Mouse (Mus musculus): ENCODE measurements around the gene Wdhd1. TPM values are rescaled to one million over a fixed set of nuclear protein-coding genes. Genes with fewer than 3 reads are reported as not detected.

The Wdhd1 gene
- polyA plus RNA-seq, 1 experiment from 2014 or later = 54.8 TPM

DNA sequence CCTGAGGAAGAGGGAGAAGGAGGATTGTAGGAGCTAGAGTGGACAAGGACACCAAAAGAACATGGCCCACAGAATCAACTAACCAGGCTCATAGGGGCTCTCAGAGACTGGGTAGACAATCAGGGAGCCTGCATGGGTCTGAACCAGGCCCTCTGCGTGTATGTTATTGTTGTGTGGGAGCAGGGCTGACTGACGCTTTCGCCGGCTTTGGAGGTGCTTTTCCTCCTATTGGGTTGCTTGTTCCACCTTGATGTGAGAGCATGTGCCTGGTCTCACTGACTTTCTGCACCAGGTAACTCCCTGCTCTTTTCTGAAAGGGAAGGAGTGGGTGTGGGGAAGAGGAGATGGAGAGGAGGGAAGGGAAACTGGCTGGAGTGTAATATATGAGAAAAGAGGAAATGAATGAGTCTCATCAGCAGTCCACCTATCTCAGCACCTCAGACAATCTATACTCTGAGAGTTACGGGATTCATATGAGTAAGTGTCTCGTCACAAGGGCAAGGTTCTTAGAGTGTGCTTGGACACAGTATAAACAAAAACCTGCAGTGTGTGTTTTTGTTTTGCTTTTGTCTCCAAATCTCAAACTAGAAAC lies 28.3 kb upstream of the Wdhd1 start:
- Histone ChIP-seq H3K4me3 (ENCODE audit: low read depth, low read length) (no peak overlapping the region), H3K9ac (ENCODE audit: low read length) (no peak overlapping the region), H3K36me3 (ENCODE audit: control insufficient read depth, insufficient read depth, low read length) (peaks cover 9% of the 10 kb centered on the region; the same call in 1 of the 2 replicates), H3K27ac (replicated peaks; ENCODE audit: low read depth, low read length) (no peak overlapping the region), H3K27me3 (ENCODE audit: control insufficient read depth, insufficient read depth, low read length) (no peaks in the 10 kb centered on the region), H3K4me2 (ENCODE audit: low read depth, severe bottlenecking) (no peak overlapping the region), H3K9me3 (ENCODE audit: control insufficient read depth, low read length) (no peaks in the 10 kb centered on the region), H3K4me1 (ENCODE audit: control insufficient read depth, insufficient read depth, low read length) (no peaks in the 10 kb centered on the region)
- DNase-seq (ENCODE audit: low spot score) = peak; percentile 19
- ATAC-seq (ENCODE audit: insufficient number of reproducible peaks, low FRiP score, low TSS enrichment, low read depth) = no peak
- WGBS = 92% methylated on average over 6 of the region's 6 CpGs

DNA sequence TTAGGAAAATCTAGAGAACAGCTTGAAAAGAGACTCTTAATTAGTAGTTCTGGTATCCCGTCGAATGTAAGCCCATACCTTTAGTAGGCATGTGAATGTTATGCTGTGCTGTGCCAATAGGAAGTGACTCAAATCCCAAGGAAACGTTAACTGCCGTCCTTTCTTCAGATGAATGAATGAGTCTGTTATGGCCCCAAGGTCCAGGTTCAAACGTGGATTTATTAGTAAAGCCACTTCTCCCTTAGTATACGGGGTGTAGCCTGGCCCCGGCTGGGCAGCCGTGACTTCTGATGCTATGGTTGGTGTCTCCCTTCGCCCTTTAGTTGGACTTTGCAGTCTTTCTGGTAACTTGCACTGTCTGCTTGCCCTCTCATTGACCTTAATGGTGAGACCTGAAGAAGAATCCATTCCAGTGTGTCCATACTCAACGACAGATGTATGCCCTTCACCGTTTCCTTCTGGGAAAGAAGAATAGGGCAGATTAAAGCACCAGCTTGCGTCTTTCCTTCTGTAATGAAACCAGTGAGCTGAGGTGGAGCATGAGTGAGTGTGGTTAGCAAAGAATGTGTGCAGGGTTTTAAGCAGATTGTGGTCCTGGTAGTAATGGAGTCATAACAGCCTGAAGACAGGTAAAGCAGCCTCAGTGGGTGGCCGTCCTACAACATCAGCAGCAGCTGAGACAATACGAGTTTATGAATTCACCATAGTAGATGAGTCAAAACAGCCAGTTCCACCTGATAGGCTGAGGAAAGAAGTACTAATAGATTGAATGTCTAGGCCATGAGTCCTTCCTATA lies 26.4 kb upstream of the Wdhd1 start:
- Histone ChIP-seq H3K4me3 (ENCODE audit: low read depth, low read length) (no peak overlapping the region), H3K27ac (replicated peaks; ENCODE audit: low read depth, low read length) (no peak overlapping the region), H3K36me3 (ENCODE audit: control insufficient read depth, insufficient read depth, low read length) (peaks cover 7% of the 10 kb centered on the region; the same call in 1 of the 2 replicates), H3K9me3 (ENCODE audit: control insufficient read depth, low read length) (no peaks in the 10 kb centered on the region), H3K4me2 (ENCODE audit: low read depth, severe bottlenecking) (no peak overlapping the region), H3K4me1 (ENCODE audit: control insufficient read depth, insufficient read depth, low read length) (peaks cover 3% of the 10 kb centered on the region; the same call in 1 of the 2 replicates), H3K9ac (ENCODE audit: low read length) (no peak overlapping the region), H3K27me3 (ENCODE audit: control insufficient read depth, insufficient read depth, low read length) (no peaks in the 10 kb centered on the region)
- DNase-seq (ENCODE audit: low spot score) (no peak), ATAC-seq (ENCODE audit: insufficient number of reproducible peaks, low FRiP score, low TSS enrichment, low read depth) (no peak)
- 88% methylated on average over 14 of the region's 14 CpGs for WGBS

DNA sequence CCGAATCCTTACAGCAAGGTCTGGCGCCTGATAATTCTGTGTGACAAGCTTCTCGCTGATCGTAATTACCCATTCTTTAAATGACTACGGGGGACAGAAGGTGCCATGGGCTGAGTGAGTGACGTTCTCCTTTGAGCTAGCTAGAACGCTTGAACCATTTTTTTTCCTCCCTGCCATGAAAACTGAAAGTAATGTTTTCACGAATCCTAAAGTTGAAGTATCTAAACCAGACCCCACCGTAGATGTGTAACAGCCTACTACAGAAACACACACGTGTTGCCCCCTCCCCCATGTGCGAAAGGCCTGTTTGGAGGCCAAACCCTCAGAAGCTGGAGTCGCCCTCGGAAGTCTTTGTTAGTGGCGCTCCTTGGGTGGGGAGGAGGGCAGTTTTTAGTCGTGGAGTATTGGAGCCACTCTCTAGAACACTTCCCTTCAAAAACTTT lies 22.2 kb upstream of the Wdhd1 start:
- H3K9me3 ChIP-seq (ENCODE audit: control insufficient read depth, low read length) = no peaks in the 10 kb centered on the region
- peaks cover 2% of the 10 kb centered on the region; the same call in 1 of the 2 replicates for H3K36me3 ChIP-seq (ENCODE audit: control insufficient read depth, insufficient read depth, low read length)
- 0% methylated on average over 15 of the region's 15 CpGs for WGBS
- H3K27ac ChIP-seq (replicated peaks; ENCODE audit: low read depth, low read length) = peak overlapping the region; percentile 94
- ATAC-seq (ENCODE audit: insufficient number of reproducible peaks, low FRiP score, low TSS enrichment, low read depth) (peak; percentile 52; the same call in 1 of the 2 replicates), DNase-seq (ENCODE audit: low spot score) (peak; percentile 74)
- no peaks in the 10 kb centered on the region for H3K27me3 ChIP-seq (ENCODE audit: control insufficient read depth, insufficient read depth, low read length)
- peak overlapping the region; percentile 98 for H3K9ac ChIP-seq (ENCODE audit: low read length)
- peaks cover 3% of the 10 kb centered on the region; the same call in 1 of the 2 replicates for H3K4me1 ChIP-seq (ENCODE audit: control insufficient read depth, insufficient read depth, low read length)
- H3K4me3 ChIP-seq (ENCODE audit: low read depth, low read length) = peak overlapping the region; percentile 91
- peak overlapping the region; percentile 72 for H3K4me2 ChIP-seq (ENCODE audit: low read depth, severe bottlenecking)

DNA sequence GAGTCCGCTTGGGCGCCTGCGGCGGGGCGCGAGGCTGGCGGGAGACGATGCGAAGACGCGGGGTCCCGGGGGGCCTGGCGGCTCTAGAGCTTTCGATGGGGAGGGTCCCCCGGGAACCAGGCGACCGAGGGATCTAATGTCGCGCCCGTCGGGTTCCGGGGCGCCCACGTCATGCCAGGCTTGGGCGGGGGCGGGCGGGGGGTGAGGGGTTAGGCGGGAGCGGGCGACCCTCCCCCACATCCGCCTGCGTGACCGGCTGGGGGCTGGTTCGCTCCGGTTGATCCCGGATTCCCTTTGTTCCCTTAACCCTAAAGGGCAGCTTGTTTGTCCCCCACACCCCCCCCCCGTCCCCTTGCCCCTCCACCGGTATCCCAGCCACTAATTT lies 21.7 kb upstream of the Wdhd1 start:
- DNase-seq (ENCODE audit: low spot score) (peak; percentile 80), ATAC-seq (ENCODE audit: insufficient number of reproducible peaks, low FRiP score, low TSS enrichment, low read depth) (peak; percentile 77)
- WGBS = 0% methylated on average over 33 of the region's 38 CpGs
- peak overlapping the region; percentile 91 for H3K4me3 ChIP-seq (ENCODE audit: low read depth, low read length)
- H3K4me2 ChIP-seq (ENCODE audit: low read depth, severe bottlenecking) = peak overlapping the region; percentile 72
- peak overlapping the region; percentile 98 for H3K9ac ChIP-seq (ENCODE audit: low read length)
- H3K27me3 ChIP-seq (ENCODE audit: control insufficient read depth, insufficient read depth, low read length) = no peaks in the 10 kb centered on the region
- H3K9me3 ChIP-seq (ENCODE audit: control insufficient read depth, low read length) = no peaks in the 10 kb centered on the region
- H3K27ac ChIP-seq (replicated peaks; ENCODE audit: low read depth, low read length) = peak overlapping the region; percentile 94
- H3K36me3 ChIP-seq (ENCODE audit: control insufficient read depth, insufficient read depth, low read length) = peaks cover 2% of the 10 kb centered on the region; the same call in 1 of the 2 replicates
- peaks cover 3% of the 10 kb centered on the region; the same call in 1 of the 2 replicates for H3K4me1 ChIP-seq (ENCODE audit: control insufficient read depth, insufficient read depth, low read length)

DNA sequence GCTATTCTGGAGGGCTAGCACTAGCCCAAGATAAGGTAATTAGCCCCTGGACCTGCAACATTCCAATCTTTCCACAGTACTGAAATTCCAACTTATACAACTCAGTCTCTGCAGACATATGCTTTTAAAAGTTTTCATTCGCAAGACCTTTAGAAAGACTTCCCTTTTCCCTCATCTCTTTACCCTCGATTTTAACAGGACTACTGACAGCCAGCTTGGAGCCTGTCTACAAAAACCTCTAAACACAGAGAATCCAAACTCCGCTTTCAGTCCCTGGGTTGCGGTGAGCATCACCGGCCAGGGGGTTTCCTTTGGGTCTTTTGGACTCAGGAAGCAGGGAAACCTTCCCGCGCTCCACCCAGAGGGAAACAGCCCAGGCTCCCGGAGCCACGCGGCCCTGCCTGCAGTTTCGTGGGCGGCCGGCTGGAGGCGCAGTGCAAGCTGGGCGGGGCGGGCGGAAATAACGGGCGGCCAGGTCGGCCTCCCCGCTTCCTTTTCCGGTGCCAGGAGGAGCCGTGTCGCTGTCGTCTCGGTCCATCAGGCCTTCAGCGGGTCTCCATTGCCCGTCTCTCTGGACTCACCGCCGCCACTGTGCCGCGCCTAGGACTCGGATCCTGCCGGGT lies 21.2 kb upstream of the Wdhd1 start, which contains the start of gene Mapk1ip1l:
Gene Mapk1ip1l (plus strand): TSS at position 482 of the 623 bp plus-strand sequence.
- peak within 1 kb of the TSS; percentile 98 for H3K9ac ChIP-seq (ENCODE audit: low read length)

DNA sequence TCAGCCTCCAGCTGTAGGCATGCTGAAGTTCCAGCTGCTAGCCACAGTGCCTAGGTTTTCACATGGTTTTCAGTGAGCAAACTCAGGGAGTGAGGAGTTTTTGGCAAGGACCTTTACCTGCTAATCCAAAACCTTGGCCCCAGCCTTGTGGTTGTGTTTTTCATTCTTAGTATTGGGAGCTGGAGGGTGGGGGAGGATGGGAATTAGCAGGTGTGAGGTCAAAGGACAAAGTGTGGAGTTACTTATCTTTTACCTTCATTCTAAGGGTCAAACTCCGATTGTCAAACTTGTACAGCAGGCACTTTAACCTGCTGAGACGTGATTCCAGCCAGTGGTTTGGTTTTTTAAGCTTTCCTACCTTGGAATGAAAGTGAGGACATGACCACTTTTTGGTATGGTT lies 19.6 kb upstream of the Wdhd1 start:
- Histone ChIP-seq H3K4me3 (ENCODE audit: low read depth, low read length) (no peak overlapping the region), H3K9ac (ENCODE audit: low read length) (no peak overlapping the region), H3K27ac (replicated peaks; ENCODE audit: low read depth, low read length) (no peak overlapping the region), H3K4me2 (ENCODE audit: low read depth, severe bottlenecking) (no peak overlapping the region), H3K27me3 (ENCODE audit: control insufficient read depth, insufficient read depth, low read length) (no peaks in the 10 kb centered on the region), H3K9me3 (ENCODE audit: control insufficient read depth, low read length) (no peaks in the 10 kb centered on the region), H3K4me1 (ENCODE audit: control insufficient read depth, insufficient read depth, low read length) (peaks cover 3% of the 10 kb centered on the region; the same call in 1 of the 2 replicates), H3K36me3 (ENCODE audit: control insufficient read depth, insufficient read depth, low read length) (no peaks in the 10 kb centered on the region; the same call in 1 of the 2 replicates)
- DNase-seq (ENCODE audit: low spot score) = peak; percentile 19
- 67% methylated on average over 2 of the region's 2 CpGs for WGBS
- ATAC-seq (ENCODE audit: insufficient number of reproducible peaks, low FRiP score, low TSS enrichment, low read depth) = no peak

More for the DNA sequence above, 21.2 kb upstream of the Wdhd1 start, which contains the start of gene Mapk1ip1l:
- Histone ChIP-seq H3K4me3 (ENCODE audit: low read depth, low read length) (peak within 1 kb of the TSS; percentile 91), H3K27me3 (ENCODE audit: control insufficient read depth, insufficient read depth, low read length) (no peaks in the 10 kb centered on the region), H3K4me1 (ENCODE audit: control insufficient read depth, insufficient read depth, low read length) (peaks cover 3% of the 10 kb centered on the region; the same call in 1 of the 2 replicates), H3K4me2 (ENCODE audit: low read depth, severe bottlenecking) (peak within 1 kb of the TSS; percentile 72), H3K36me3 (ENCODE audit: control insufficient read depth, insufficient read depth, low read length) (peaks cover under 1% of the 10 kb centered on the region; the same call in 1 of the 2 replicates), H3K27ac (replicated peaks; ENCODE audit: low read depth, low read length) (peak within 1 kb of the TSS; percentile 94), H3K9me3 (ENCODE audit: control insufficient read depth, low read length) (no peaks in the 10 kb centered on the region)
- ATAC-seq (ENCODE audit: insufficient number of reproducible peaks, low FRiP score, low TSS enrichment, low read depth) = peak; percentile 65
- under 1% methylated on average over 34 of the region's 34 CpGs for WGBS
- peak; percentile 98 for DNase-seq (ENCODE audit: low spot score)

DNA sequence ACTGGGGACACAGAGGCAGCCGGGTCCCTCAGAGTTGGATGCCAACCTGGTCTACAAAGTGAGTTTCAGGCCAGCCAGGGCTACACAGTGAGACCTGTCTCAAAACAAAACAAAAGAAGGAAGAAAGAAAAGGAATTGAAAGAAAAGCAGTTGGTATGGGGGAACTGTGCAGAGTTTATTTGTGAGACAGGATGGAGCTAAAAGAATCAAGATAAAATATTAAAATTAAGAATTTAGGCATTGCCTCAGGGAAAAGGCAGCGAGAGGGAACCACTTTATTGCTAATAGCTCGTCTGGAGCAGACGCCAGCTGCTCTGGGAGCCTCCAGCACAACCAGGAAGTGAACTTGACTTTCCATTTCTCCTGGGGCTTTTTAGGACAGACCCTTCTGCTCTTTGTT lies 17.5 kb upstream of the Wdhd1 start:
- peaks cover 4% of the 10 kb centered on the region; the same call in 1 of the 2 replicates for H3K36me3 ChIP-seq (ENCODE audit: control insufficient read depth, insufficient read depth, low read length)
- H3K9ac ChIP-seq (ENCODE audit: low read length) = no peak overlapping the region
- no peak overlapping the region for H3K4me2 ChIP-seq (ENCODE audit: low read depth, severe bottlenecking)
- H3K27ac ChIP-seq (replicated peaks; ENCODE audit: low read depth, low read length) = no peak overlapping the region
- no peaks in the 10 kb centered on the region for H3K4me1 ChIP-seq (ENCODE audit: control insufficient read depth, insufficient read depth, low read length)
- no peak for DNase-seq (ENCODE audit: low spot score)
- no peak overlapping the region for H3K4me3 ChIP-seq (ENCODE audit: low read depth, low read length)
- 43% methylated on average over 4 of the region's 4 CpGs for WGBS
- ATAC-seq (ENCODE audit: insufficient number of reproducible peaks, low FRiP score, low TSS enrichment, low read depth) = no peak
- H3K27me3 ChIP-seq (ENCODE audit: control insufficient read depth, insufficient read depth, low read length) = no peaks in the 10 kb centered on the region
- H3K9me3 ChIP-seq (ENCODE audit: control insufficient read depth, low read length) = no peaks in the 10 kb centered on the region

DNA sequence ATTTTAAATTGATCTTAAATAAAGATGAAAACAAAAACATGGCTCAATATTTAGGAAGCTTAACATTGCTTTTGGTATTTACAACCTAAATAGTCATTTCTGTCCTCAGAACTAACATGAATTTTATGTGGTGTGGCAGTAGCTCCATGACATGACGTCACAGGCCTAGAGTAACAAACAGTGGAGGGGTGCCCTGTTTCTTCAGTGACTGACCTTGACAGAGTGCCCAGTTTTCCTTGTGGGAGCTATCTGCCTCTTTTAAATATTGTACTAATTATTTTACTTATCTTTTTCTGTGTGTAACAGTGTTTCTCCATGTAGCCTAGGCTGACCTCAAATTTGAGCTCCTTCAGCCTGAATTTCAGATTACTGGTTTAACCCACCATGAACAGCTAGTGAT lies 15.1 kb upstream of the Wdhd1 start:
- Histone ChIP-seq H3K36me3 (ENCODE audit: control insufficient read depth, insufficient read depth, low read length) (peaks cover 4% of the 10 kb centered on the region; the same call in 1 of the 2 replicates), H3K4me2 (ENCODE audit: low read depth, severe bottlenecking) (no peak overlapping the region), H3K9ac (ENCODE audit: low read length) (no peak overlapping the region), H3K4me3 (ENCODE audit: low read depth, low read length) (no peak overlapping the region), H3K4me1 (ENCODE audit: control insufficient read depth, insufficient read depth, low read length) (no peaks in the 10 kb centered on the region), H3K27me3 (ENCODE audit: control insufficient read depth, insufficient read depth, low read length) (no peaks in the 10 kb centered on the region), H3K9me3 (ENCODE audit: control insufficient read depth, low read length) (no peaks in the 10 kb centered on the region), H3K27ac (replicated peaks; ENCODE audit: low read depth, low read length) (no peak overlapping the region)
- ATAC-seq (ENCODE audit: insufficient number of reproducible peaks, low FRiP score, low TSS enrichment, low read depth) (no peak), DNase-seq (ENCODE audit: low spot score) (no peak)
- WGBS = 73% methylated on average over 1 of the region's 1 CpGs

Measured in limb, embryonic 11.5 days (tissue).